Comparison of ENCODE assay signal across 11 mouse cellular contexts in the genomic region with DNA sequence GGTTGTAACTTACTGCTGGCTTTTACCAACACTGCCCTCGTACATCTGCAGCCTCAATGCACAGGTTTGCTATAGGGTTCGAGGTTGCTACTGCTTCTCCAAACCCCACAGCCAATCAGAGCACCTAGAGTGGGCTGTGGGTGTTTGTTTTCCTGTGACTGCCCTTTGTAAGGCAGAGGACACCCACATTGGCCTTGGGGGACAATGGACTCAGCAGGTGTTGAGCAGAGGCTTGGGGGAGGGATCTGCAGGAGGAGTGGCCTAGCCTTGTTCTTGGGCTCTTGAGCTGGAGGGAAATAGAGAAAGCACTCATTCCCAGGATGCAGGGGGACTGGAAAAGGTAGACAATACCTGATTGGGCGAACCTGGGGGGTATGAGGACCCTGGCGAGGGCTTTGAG. TPM values are rescaled to one million over a fixed set of nuclear protein-coding genes. Genes with fewer than 3 reads are reported as not detected.
DNase-seq lines count a peak whose midpoint lies in the region; ATAC-seq and TF ChIP-seq lines count a peak whose summit lies in the region.
"Had no signal": no experiment of that assay in that cellular context is flagged by ENCODE, and none has a peak within 500 bp of the region (broad histone marks: within the 10 kb centered on the region; RNA-seq: fewer than 3 reads in every experiment).

No protein-coding gene starts in this region.

- no peak for ATAC-seq in heart, embryonic 12.5 days (ENCODE audit: insufficient number of reproducible peaks, low FRiP score)
- ATAC-seq in lung, embryonic 16.5 days (ENCODE audit: low read depth) = no peak
- peak; percentile 34 for ATAC-seq in intestine, embryonic 16.5 days
- peak; percentile 33; the same call in 1 of the 2 replicates for ATAC-seq in stomach, postnatal 0 days (ENCODE audit: low FRiP score, low TSS enrichment)
- no peak for ATAC-seq in erythroblast, adult 5-6 weeks (replicated peaks; ENCODE audit: low FRiP score, poor library complexity, severe bottlenecking)

- H3K9me3 ChIP-seq in heart, embryonic 12.5 days (replicated peaks) = no peaks in the 10 kb centered on the region
- no peaks in the 10 kb centered on the region for H3K9me3 ChIP-seq in lung, embryonic 16.5 days (ENCODE audit: control insufficient read depth, low read length)
- no peaks in the 10 kb centered on the region for H3K9me3 ChIP-seq in intestine, embryonic 16.5 days (ENCODE audit: control insufficient read depth, low read length)
- no peaks in the 10 kb centered on the region for H3K9me3 ChIP-seq in stomach, postnatal 0 days (ENCODE audit: control insufficient read depth, low read length)
- H3K9me3 ChIP-seq: midbrain, embryonic 12.5 days had no signal

- peak overlapping the region; percentile 87 for H3K4me2 ChIP-seq in heart, embryonic 12.5 days
- H3K4me2 ChIP-seq in lung, embryonic 16.5 days (ENCODE audit: low read depth, low read length) = peak overlapping the region; percentile 83
- H3K4me2 ChIP-seq in intestine, embryonic 16.5 days (ENCODE audit: low read depth, low read length) = peak overlapping the region; percentile 71
- H3K4me2 ChIP-seq in stomach, postnatal 0 days (replicated peaks; ENCODE audit: low read depth) = peak overlapping the region; percentile 80; the same call in 1 of the 2 replicates

- TF ChIP-seq CTCF in stomach, postnatal 0 days (IDR thresholded peaks at IDR 0.05; ENCODE audit: low read depth) = no peak

- no peak overlapping the region for H3K27ac ChIP-seq in heart, embryonic 12.5 days (ENCODE audit: poor library complexity, severe bottlenecking)
- H3K27ac ChIP-seq in lung, embryonic 16.5 days (ENCODE audit: low read length) = peak overlapping the region; percentile 73
- peak overlapping the region; percentile 66 for H3K27ac ChIP-seq in intestine, embryonic 16.5 days (ENCODE audit: low read length)
- H3K27ac ChIP-seq in stomach, postnatal 0 days (replicated peaks) = peak overlapping the region; percentile 79
- H3K27ac ChIP-seq: midbrain, embryonic 12.5 days had no signal

- DNase-seq in heart, postnatal 14 days = no peak
- DNase-seq in lung, postnatal 4 days = no peak
- peak; percentile 26 for DNase-seq in stomach, postnatal 0 days (ENCODE audit: low spot score)
- DNase-seq in cerebellum, postnatal 14 days = no peak
- DNase-seq: cerebellum, adult 18-20 months; kidney, adult 9 months had no signal

- peaks cover 18% of the 10 kb centered on the region for H3K27me3 ChIP-seq in heart, embryonic 12.5 days (replicated peaks)
- peaks cover 11% of the 10 kb centered on the region for H3K27me3 ChIP-seq in lung, embryonic 16.5 days (ENCODE audit: control insufficient read depth, insufficient read depth, low read depth, low read length)
- H3K27me3 ChIP-seq in intestine, embryonic 16.5 days (replicated peaks; ENCODE audit: control insufficient read depth, insufficient read depth, low read length) = no peaks in the 10 kb centered on the region
- H3K27me3 ChIP-seq in stomach, postnatal 0 days (ENCODE audit: control insufficient read depth, insufficient read depth, low read length) = no peaks in the 10 kb centered on the region

- intact Hi-C loops in heart, postnatal 14 days (cut with DNase I) = no loop called here

- H3K4me1 ChIP-seq in heart, embryonic 12.5 days (replicated peaks) = peaks cover 3% of the 10 kb centered on the region; the same call in 1 of the 2 replicates
- H3K4me1 ChIP-seq in lung, embryonic 16.5 days (replicated peaks; ENCODE audit: control insufficient read depth, insufficient read depth, low read length) = peaks cover 15% of the 10 kb centered on the region; the same call in 1 of the 2 replicates
- peaks cover 5% of the 10 kb centered on the region; the same call in 1 of the 2 replicates for H3K4me1 ChIP-seq in intestine, embryonic 16.5 days (ENCODE audit: control insufficient read depth, insufficient read depth, low read length)
- H3K4me1 ChIP-seq in stomach, postnatal 0 days (replicated peaks; ENCODE audit: control insufficient read depth, insufficient read depth) = no peaks in the 10 kb centered on the region

- H3K9ac ChIP-seq in heart, embryonic 12.5 days = no peak overlapping the region
- no peak overlapping the region for H3K9ac ChIP-seq in lung, embryonic 16.5 days (ENCODE audit: low read length)
- peak overlapping the region; percentile 73 for H3K9ac ChIP-seq in intestine, embryonic 16.5 days (ENCODE audit: low read depth, low read length)
- H3K9ac ChIP-seq in stomach, postnatal 0 days (ENCODE audit: low read length) = no peak overlapping the region
- H3K9ac ChIP-seq: midbrain, embryonic 12.5 days had no signal

- TF ChIP-seq EP300 in stomach, postnatal 0 days (optimal IDR thresholded peaks at IDR 0.05) = no peak

- H3K4me3 ChIP-seq in heart, embryonic 12.5 days = no peak overlapping the region
- H3K4me3 ChIP-seq in lung, embryonic 16.5 days (ENCODE audit: low read length) = no peak overlapping the region
- H3K4me3 ChIP-seq in intestine, embryonic 16.5 days (ENCODE audit: low read length) = peak overlapping the region; percentile 60; the same call in 1 of the 2 replicates
- no peak overlapping the region for H3K4me3 ChIP-seq in stomach, postnatal 0 days (ENCODE audit: low read depth, low read length)
- H3K4me3 ChIP-seq: midbrain, embryonic 12.5 days had no signal

- H3K36me3 ChIP-seq in heart, embryonic 12.5 days = no peaks in the 10 kb centered on the region
- no peaks in the 10 kb centered on the region for H3K36me3 ChIP-seq in lung, embryonic 16.5 days (ENCODE audit: control insufficient read depth, insufficient read depth, low read length)
- H3K36me3 ChIP-seq in intestine, embryonic 16.5 days (ENCODE audit: control insufficient read depth, insufficient read depth, low read length) = no peaks in the 10 kb centered on the region
- no peaks in the 10 kb centered on the region for H3K36me3 ChIP-seq in stomach, postnatal 0 days (ENCODE audit: control insufficient read depth, insufficient read depth, low read length)
- H3K36me3 ChIP-seq: midbrain, embryonic 12.5 days had no signal

- WGBS in heart, embryonic 12.5 days = 62% methylated on average over 4 of the region's 4 CpGs
- WGBS in lung, embryonic 16.5 days = 50% methylated on average over 4 of the region's 4 CpGs
- WGBS in intestine, embryonic 16.5 days = 59% methylated on average over 4 of the region's 4 CpGs
- WGBS in stomach, postnatal 0 days = 53% methylated on average over 4 of the region's 4 CpGs

RNA-seq across cellular contexts. Expression of a gene that starts 8.3 kb away (rescaled TPM):
- 0.36 and 1.2 TPM in 2 replicates for polyA plus RNA-seq in heart, embryonic 12.5 days (2016; fragmentation: Nextera tagmentation; extraction: Ambion mirVana)
- under 1 TPM; 0.22 to 0.48 TPM for total RNA-seq in heart, postnatal 14 days (2021)
- 1.7 and 1.9 TPM in 2 replicates for polyA plus RNA-seq in lung, embryonic 16.5 days (2015; fragmentation: Nextera tagmentation; extraction: Ambion mirVana)
- polyA plus RNA-seq in intestine, embryonic 16.5 days (2015; fragmentation: Nextera tagmentation; extraction: Ambion mirVana) = 1.3 and 1.5 TPM in 2 replicates
- 1.6 and 1.7 TPM in 2 replicates for polyA plus RNA-seq in stomach, postnatal 0 days (2015; fragmentation: Nextera tagmentation; extraction: Ambion mirVana)
- not detected in 2 replicates for total RNA-seq in erythroblast, adult 5-6 weeks (2015; ENCODE audit: low replicate concordance)
- not detected in 2 replicates for total RNA-seq in erythroblast, adult 5-6 weeks (2017; ENCODE audit: low replicate concordance)

RNA-seq across cellular contexts. Expression of a gene that starts 17.5 kb away (rescaled TPM):
- 4.3 and 4.4 TPM in 2 replicates for polyA plus RNA-seq in heart, embryonic 12.5 days (2016; fragmentation: Nextera tagmentation; extraction: Ambion mirVana)
- 1 to 10 TPM; 2.9 to 3.6 TPM for total RNA-seq in heart, postnatal 14 days (2021)
- 10.4 and 11.4 TPM in 2 replicates for polyA plus RNA-seq in lung, embryonic 16.5 days (2015; fragmentation: Nextera tagmentation; extraction: Ambion mirVana)
- 16.2 and 16.3 TPM in 2 replicates for polyA plus RNA-seq in intestine, embryonic 16.5 days (2015; fragmentation: Nextera tagmentation; extraction: Ambion mirVana)
- polyA plus RNA-seq in stomach, postnatal 0 days (2015; fragmentation: Nextera tagmentation; extraction: Ambion mirVana) = 5.3 and 7.7 TPM in 2 replicates
- 5.4 and 9.6 TPM in 2 replicates for total RNA-seq in erythroblast, adult 5-6 weeks (2015; ENCODE audit: low replicate concordance)
- 1.4 and 1.8 TPM in 2 replicates for total RNA-seq in erythroblast, adult 5-6 weeks (2017; ENCODE audit: low replicate concordance)

RNA-seq across cellular contexts. Expression of a gene that starts 19.9 kb away (rescaled TPM):
- polyA plus RNA-seq in heart, embryonic 12.5 days (2016; fragmentation: Nextera tagmentation; extraction: Ambion mirVana) = 97.7 and 116 TPM in 2 replicates
- total RNA-seq in heart, postnatal 14 days (2021) = 10 to 100 TPM; 88.0 to 89.6 TPM
- 144 and 153 TPM in 2 replicates for polyA plus RNA-seq in lung, embryonic 16.5 days (2015; fragmentation: Nextera tagmentation; extraction: Ambion mirVana)
- 127 and 132 TPM in 2 replicates for polyA plus RNA-seq in intestine, embryonic 16.5 days (2015; fragmentation: Nextera tagmentation; extraction: Ambion mirVana)
- polyA plus RNA-seq in stomach, postnatal 0 days (2015; fragmentation: Nextera tagmentation; extraction: Ambion mirVana) = 75.3 and 77.5 TPM in 2 replicates
- 8.1 and 8.4 TPM in 2 replicates for total RNA-seq in erythroblast, adult 5-6 weeks (2015; ENCODE audit: low replicate concordance)
- 23.6 and 39.4 TPM in 2 replicates for total RNA-seq in erythroblast, adult 5-6 weeks (2017; ENCODE audit: low replicate concordance)

RNA-seq across cellular contexts. Expression of a gene that starts 30.4 kb away (rescaled TPM):
- 9.9 and 10.0 TPM in 2 replicates for polyA plus RNA-seq in heart, embryonic 12.5 days (2016; fragmentation: Nextera tagmentation; extraction: Ambion mirVana)
- 1 to 10 TPM; 5.5 to 6.9 TPM for total RNA-seq in heart, postnatal 14 days (2021)
- 12.0 and 13.3 TPM in 2 replicates for polyA plus RNA-seq in lung, embryonic 16.5 days (2015; fragmentation: Nextera tagmentation; extraction: Ambion mirVana)
- polyA plus RNA-seq in intestine, embryonic 16.5 days (2015; fragmentation: Nextera tagmentation; extraction: Ambion mirVana) = 17.3 and 18.9 TPM in 2 replicates
- polyA plus RNA-seq in stomach, postnatal 0 days (2015; fragmentation: Nextera tagmentation; extraction: Ambion mirVana) = 13.2 and 14.8 TPM in 2 replicates
- not detected in 2 replicates for total RNA-seq in erythroblast, adult 5-6 weeks (2015; ENCODE audit: low replicate concordance)
- not detected in 2 replicates for total RNA-seq in erythroblast, adult 5-6 weeks (2017; ENCODE audit: low replicate concordance)

RNA-seq across cellular contexts. Expression of a gene that starts 31.4 kb away (rescaled TPM):
- polyA plus RNA-seq in heart, embryonic 12.5 days (2016; fragmentation: Nextera tagmentation; extraction: Ambion mirVana) = 12.0 and 13.4 TPM in 2 replicates
- total RNA-seq in heart, postnatal 14 days (2021) = 1 to 10 TPM; 1.7 to 1.9 TPM
- 3.4 and 4.3 TPM in 2 replicates for polyA plus RNA-seq in lung, embryonic 16.5 days (2015; fragmentation: Nextera tagmentation; extraction: Ambion mirVana)
- polyA plus RNA-seq in intestine, embryonic 16.5 days (2015; fragmentation: Nextera tagmentation; extraction: Ambion mirVana) = 13.2 and 13.6 TPM in 2 replicates
- polyA plus RNA-seq in stomach, postnatal 0 days (2015; fragmentation: Nextera tagmentation; extraction: Ambion mirVana) = 44.9 and 59.2 TPM in 2 replicates
- 0.63 TPM in 1 of 2 replicates, not detected in the other for total RNA-seq in erythroblast, adult 5-6 weeks (2015; ENCODE audit: low replicate concordance)
- 0.70 TPM in 1 of 2 replicates, not detected in the other for total RNA-seq in erythroblast, adult 5-6 weeks (2017; ENCODE audit: low replicate concordance)

Comparison
In these comparisons a context has a peak if more than half of its experiments do, and no peak if none do; other contexts are left out.
1. ATAC-seq: peak in intestine, embryonic 16.5 days (single experiment) and stomach, postnatal 0 days (single experiment); none in heart, embryonic 12.5 days (single experiment), lung, embryonic 16.5 days (single experiment) and erythroblast, adult 5-6 weeks (single experiment).
2. Peak in every context shown above with its lines, with median percentiles within 50 percentile points of each other: H3K4me2 ChIP-seq.